Mouse (Mus musculus) C2C12 (cell line): ENCODE measurements at regions not wholly inside any gene's neighbourhood (a gene's known extent, or its start where the extent isn't known, plus 50 kb on each side); places are given as distances from the start of the nearest gene placed in this dataset.

Experiments
- CEBPB ChIP-seq: IDR thresholded peaks from one replicate; pipeline ENCODE4 v1.6.1; 2011; ENCODE audit warnings: low read depth, mild to moderate bottlenecking, control low read depth, moderate library complexity
- CTCF ChIP-seq: IDR thresholded peaks from one replicate; pipeline ENCODE4 v1.5.1; 2011; ENCODE audit not compliant: control insufficient read depth, insufficient read depth, insufficient read length
- FOSL1 ChIP-seq: IDR thresholded peaks from one replicate; pipeline ENCODE4 v1.8.0; 2011; ENCODE audit warnings: mild to moderate bottlenecking, low read length; ENCODE audit not compliant: poor library complexity, insufficient read depth, severe bottlenecking
- MAX ChIP-seq: IDR thresholded peaks from one replicate; pipeline ENCODE4 v1.6.1; 2011; ENCODE audit warnings: mild to moderate bottlenecking, control low read depth
- MYOD1 ChIP-seq: IDR thresholded peaks from one replicate; pipeline ENCODE4 v1.6.1; 2011; ENCODE audit warnings: low read depth; ENCODE audit not compliant: control insufficient read depth, insufficient read length
- MYOG ChIP-seq: IDR thresholded peaks from one replicate; pipeline ENCODE4 v1.6.1; 2011; ENCODE audit not compliant: control insufficient read depth, insufficient read length; ENCODE audit errors: extremely low read depth
- USF1 ChIP-seq: IDR thresholded peaks from one replicate; pipeline ENCODE4 v1.6.1; 2011; ENCODE audit warnings: low read depth, mild to moderate bottlenecking, control low read depth, moderate library complexity

DNA sequence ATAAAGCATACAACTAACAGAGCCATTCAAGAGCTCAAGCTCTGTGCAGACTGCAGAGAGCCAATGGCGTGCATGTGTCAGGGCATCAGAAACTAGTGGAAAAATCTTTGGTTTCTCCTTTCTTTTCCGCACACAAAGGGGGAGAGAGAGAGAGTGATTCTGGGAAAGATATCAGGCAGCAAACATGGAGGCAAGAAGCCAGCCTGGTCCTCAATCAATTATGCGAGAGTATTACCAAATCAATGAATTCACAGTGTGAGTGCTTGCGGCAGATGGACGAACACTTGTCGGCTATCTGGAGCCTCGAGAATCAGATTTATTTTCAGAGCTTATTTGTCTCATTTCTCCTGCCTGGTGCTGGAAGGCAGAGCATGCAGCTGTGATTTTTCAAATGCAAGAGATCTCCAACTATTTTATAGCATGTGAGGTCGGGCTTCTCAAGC, 230.6 kb downstream of the Snx10 start:
- TF ChIP-seq CTCF (no peak), CEBPB (no peak), MAX (no peak), MYOG (no peak), MYOD1 (no peak), USF1 (no peak), FOSL1 (no peak)
